ENCODE assay signal across 14 mouse cellular contexts in the genomic region with DNA sequence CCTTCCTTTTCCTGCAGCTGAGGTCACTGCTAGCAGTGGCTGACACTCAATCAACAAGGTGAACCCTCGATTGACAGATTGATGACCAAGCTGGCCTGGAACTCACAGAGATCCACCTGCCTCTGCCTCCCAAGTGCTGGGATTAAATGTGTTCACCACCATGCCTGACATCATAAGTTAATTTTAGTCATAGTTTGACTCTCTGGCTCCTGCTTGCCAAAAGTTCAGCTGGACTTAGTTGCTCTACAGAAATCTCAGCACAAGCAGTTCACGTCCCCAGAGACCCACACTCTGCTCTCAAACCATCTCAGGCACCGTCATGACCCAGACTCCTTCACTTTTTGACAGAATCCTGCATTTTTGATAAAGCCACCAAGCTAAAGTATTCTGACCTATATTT.
"Had no signal": no experiment of that assay in that cellular context is flagged by ENCODE, and none has a peak within 500 bp of the region (broad histone marks: within the 10 kb centered on the region; RNA-seq: fewer than 3 reads in every experiment).

No protein-coding gene starts in this region.

- H3K27me3 ChIP-seq: lung, embryonic 15.5 days; midbrain, embryonic 13.5 days; midbrain, embryonic 15.5 days; neural tube, embryonic 12.5 days had no signal

- H3K4me1 ChIP-seq: lung, embryonic 15.5 days; megakaryocyte, embryonic 14.5 days; midbrain, embryonic 13.5 days; midbrain, embryonic 15.5 days; neural tube, embryonic 12.5 days had no signal

- H3K4me3 ChIP-seq: lung, embryonic 15.5 days; megakaryocyte, embryonic 14.5 days; midbrain, embryonic 13.5 days; midbrain, embryonic 15.5 days; neural tube, embryonic 12.5 days had no signal

- H3K27ac ChIP-seq: lung, embryonic 15.5 days; macrophage; midbrain, embryonic 13.5 days; midbrain, embryonic 15.5 days; neural tube, embryonic 12.5 days had no signal

- H3K36me3 ChIP-seq: lung, embryonic 15.5 days; midbrain, embryonic 13.5 days; midbrain, embryonic 15.5 days; neural tube, embryonic 12.5 days had no signal

- DNase-seq: lung, adult 2 months; lung, postnatal 14 days; lung, postnatal 36 days; right cerebral cortex, postnatal 14 days; spleen, adult 18-20 months; thymus, adult 18-20 months; thymus, postnatal 14 days; thymus, postnatal 36 days had no signal

- H3K9me3 ChIP-seq: lung, embryonic 15.5 days; megakaryocyte, embryonic 14.5 days; midbrain, embryonic 13.5 days; midbrain, embryonic 15.5 days; neural tube, embryonic 12.5 days had no signal
